Mouse (Mus musculus) embryonic facial prominence, embryonic 11.5 days (tissue): ENCODE measurements around the gene Nat14. TPM values are rescaled to one million over a fixed set of nuclear protein-coding genes. Genes with fewer than 3 reads are reported as not detected.
"Not testable (repeated sequence)": the region's sequence is repeated elsewhere in the genome, so short reads cannot be mapped to it uniquely, and the experiment has no call there.

Experiments used
- ATAC-seq: fragments of 200-750 bp; cut with Nextera tagmentation; replicated peaks from 2 replicates; pipeline ENCODE4 v1.8.0; 2017; ENCODE audit warnings: low read depth; ENCODE audit not compliant: insufficient number of reproducible peaks, low FRiP score, low TSS enrichment
- DNase-seq: peaks from one replicate; pipeline ENCODE4 v3.0.0-alpha.2; 2015; ENCODE audit warnings: low spot score
- H3K27ac ChIP-seq: fragments of 300-500 bp; sonication (generic); replicated peaks from 2 replicates; pipeline ENCODE4 v1.5.1; 2014; ENCODE audit warnings: mild to moderate bottlenecking, low read depth, low read length, control low read depth
- H3K27me3 ChIP-seq: fragments of 300-500 bp; sonication (generic); 2 replicates; pipeline ENCODE4 v1.6.1; 2014; ENCODE audit warnings: mild to moderate bottlenecking, low read length, moderate library complexity, mixed read lengths; ENCODE audit not compliant: control insufficient read depth, insufficient read depth
- H3K36me3 ChIP-seq: fragments of 300-500 bp; sonication (generic); replicated peaks from 2 replicates; pipeline ENCODE4 v1.6.1; 2014; ENCODE audit warnings: low read depth, mild to moderate bottlenecking, low read length, moderate library complexity, mixed read lengths; ENCODE audit not compliant: control insufficient read depth, insufficient read depth
- H3K4me1 ChIP-seq: fragments of 300-500 bp; sonication (generic); 2 replicates; pipeline ENCODE4 v1.6.1; 2014; ENCODE audit warnings: low read length, mixed read lengths; ENCODE audit not compliant: control insufficient read depth, insufficient read depth
- H3K4me2 ChIP-seq: fragments of 300-500 bp; sonication (generic); 2 replicates; pipeline ENCODE4 v1.6.1; 2014; ENCODE audit warnings: low read depth, mild to moderate bottlenecking, control low read depth, low read length, moderate library complexity
- H3K4me3 ChIP-seq: fragments of 300-500 bp; sonication (generic); 2 replicates; pipeline ENCODE4 v1.5.1; 2014; ENCODE audit warnings: low read depth, low read length, control low read depth
- H3K9ac ChIP-seq: fragments of 300-500 bp; sonication (generic); replicated peaks from 2 replicates; pipeline ENCODE4 v1.6.1; 2014; ENCODE audit warnings: mild to moderate bottlenecking, control low read depth, low read length
- H3K9me3 ChIP-seq: fragments of 300-500 bp; sonication (generic); replicated peaks from 2 replicates; pipeline ENCODE4 v1.6.1; 2016; ENCODE audit warnings: mild to moderate bottlenecking, low read length, inconsistent platforms, mixed read lengths; ENCODE audit not compliant: control insufficient read depth
- WGBS: fragments of 180-500 bp; shearing (Covaris S2); extraction: QIAGEN DNeasy Blood & Tissue Kit; methylation state at CpG from one replicate; pipeline ENCODE4 v1.1.7; 2014; 5-methylcytosine and 5-hydroxymethylcytosine counted together
- polyA plus RNA-seq: library from polyadenylated mRNA; unstranded; fragments of >200 nt; fragmentation: Nextera tagmentation; extraction: Ambion mirVana; gene quantifications from 2 replicates; pipeline ENCODE4 v1.2.1, GENCODE M21; 2014

Gene Nat14
- polyA plus RNA-seq = 2.7 and 2.8 TPM in 2 replicates

GRCm38 (mm10) chr7:4921824-4922482 lies at the start of gene Nat14:
TSS of gene Nat14 (plus strand) at chr7:4922028.
- Histone ChIP-seq H3K4me2 (peak within 1 kb of the TSS; percentile 53), H3K27me3 (no peaks in the 10 kb centered on the region), H3K27ac (peak within 1 kb of the TSS; percentile 87), H3K36me3 (peaks cover 8% of the 10 kb centered on the region), H3K4me1 (peaks cover 25% of the 10 kb centered on the region), H3K9me3 (no peaks in the 10 kb centered on the region), H3K9ac (peak within 1 kb of the TSS; percentile 50), H3K4me3 (peak within 1 kb of the TSS; percentile 23)
- WGBS = 30% methylated on average over 8 of the region's 8 CpGs
- ATAC-seq = no peak
- no peak for DNase-seq

- ATAC-seq = peak; percentile 99
- peak within 1 kb of the TSS; percentile 45; the same call in 1 of the 2 replicates for H3K9ac ChIP-seq
- H3K4me2 ChIP-seq = peak within 1 kb of the TSS; percentile 69
- no peak within 1 kb of the TSS for H3K27ac ChIP-seq
- no peaks in the 10 kb centered on the region for H3K27me3 ChIP-seq
- peak; percentile 96 for DNase-seq
- WGBS = under 1% methylated on average over 22 of the region's 22 CpGs
- H3K4me1 ChIP-seq = no peaks in the 10 kb centered on the region
- H3K9me3 ChIP-seq = no peaks in the 10 kb centered on the region
- peak within 1 kb of the TSS; percentile 43 for H3K4me3 ChIP-seq
- H3K36me3 ChIP-seq = no peaks in the 10 kb centered on the region
Observed at GRCm38 (mm10) chr7:4876753-4877221, 45.0 kb upstream of the Nat14 start, which contains the start of gene Isoc2a. TSS of gene Isoc2a (plus strand) at chr7:4877153.

- ATAC-seq (peak; percentile 22; the same call in 1 of the 2 replicates), DNase-seq (no peak)
- H3K27ac ChIP-seq = no peak overlapping the region
- no peaks in the 10 kb centered on the region for H3K27me3 ChIP-seq
- H3K36me3 ChIP-seq = no peaks in the 10 kb centered on the region
- H3K4me2 ChIP-seq = peak overlapping the region; percentile 69
- 0 out of 2 replicates have a peak overlapping the region, but pooled peaks have one; percentile 45 for H3K9ac ChIP-seq
- WGBS = 10% methylated on average over 11 of the region's 11 CpGs
- H3K9me3 ChIP-seq = no peaks in the 10 kb centered on the region
- no peaks in the 10 kb centered on the region for H3K4me1 ChIP-seq
- peak overlapping the region; percentile 43 for H3K4me3 ChIP-seq
Observed at GRCm38 (mm10) chr7:4877226-4877625, 44.6 kb upstream of the Nat14 start.

GRCm38 (mm10) chr7:4878186-4878585 lies 43.6 kb upstream of the Nat14 start:
- no peak overlapping the region for H3K4me3 ChIP-seq
- no peak overlapping the region for H3K27ac ChIP-seq
- ATAC-seq (no peak), DNase-seq (no peak)
- H3K36me3 ChIP-seq = no peaks in the 10 kb centered on the region
- H3K9ac ChIP-seq = no peak overlapping the region
- H3K27me3 ChIP-seq = no peaks in the 10 kb centered on the region
- H3K9me3 ChIP-seq = no peaks in the 10 kb centered on the region
- no peak overlapping the region for H3K4me2 ChIP-seq
- no peaks in the 10 kb centered on the region for H3K4me1 ChIP-seq

GRCm38 (mm10) chr7:4879036-4879435 lies 42.8 kb upstream of the Nat14 start:
- not testable (repeated sequence) for H3K9ac ChIP-seq, H3K4me1 ChIP-seq, H3K4me3 ChIP-seq, ATAC-seq, H3K36me3 ChIP-seq, H3K27me3 ChIP-seq, DNase-seq, H3K27ac ChIP-seq, H3K9me3 ChIP-seq, H3K4me2 ChIP-seq
- WGBS = 79% methylated on average over 1 of the region's 1 CpGs

GRCm38 (mm10) chr7:4886680-4887079 lies 35.1 kb upstream of the Nat14 start:
- Histone ChIP-seq H3K27me3 (no peaks in the 10 kb centered on the region), H3K27ac (no peak overlapping the region), H3K36me3 (no peaks in the 10 kb centered on the region), H3K4me2 (no peak overlapping the region), H3K4me1 (no peaks in the 10 kb centered on the region), H3K9ac (no peak overlapping the region), H3K4me3 (no peak overlapping the region), H3K9me3 (no peaks in the 10 kb centered on the region)
- DNase-seq = no peak
- no peak for ATAC-seq
- WGBS = 70% methylated on average over 4 of the region's 4 CpGs

- WGBS = 68% methylated on average over 9 of the region's 11 CpGs
- H3K9me3 ChIP-seq = no peaks in the 10 kb centered on the region
- H3K4me2 ChIP-seq = no peak overlapping the region
- ATAC-seq = no peak
- H3K4me1 ChIP-seq = no peaks in the 10 kb centered on the region
- no peaks in the 10 kb centered on the region; the same call in none of the 2 replicates for H3K27me3 ChIP-seq
- no peak overlapping the region for H3K27ac ChIP-seq
- H3K9ac ChIP-seq = no peak overlapping the region
- H3K4me3 ChIP-seq = no peak overlapping the region
- no peaks in the 10 kb centered on the region for H3K36me3 ChIP-seq
- no peak for DNase-seq
Observed at GRCm38 (mm10) chr7:4895186-4895585, 26.6 kb upstream of the Nat14 start.
